Mouse (Mus musculus): Measurements from ENCODE around the gene Muc20. TPM values are rescaled to one million over a fixed set of nuclear protein-coding genes. Genes with fewer than 3 reads are reported as not detected.

Gene Muc20
- polyA plus RNA-seq, 1 experiment from 2014 or later, result not detected

GRCm38 (mm10) chr16:32795177-32795576 is 2.1 kb downstream of the Muc20 start:
- WGBS, result 82% methylated on average over 1 of the region's 1 CpGs
- Histone ChIP-seq H3K4me3 (no peak overlapping the region), H3K9ac (no peak overlapping the region), H3K4me1 (peaks cover 15% of the 10 kb centered on the region), H3K36me3 (no peaks in the 10 kb centered on the region), H3K4me2 (no peak overlapping the region), H3K27ac (no peak overlapping the region), H3K27me3 (no peaks in the 10 kb centered on the region), H3K9me3 (no peaks in the 10 kb centered on the region)
- ATAC-seq (ENCODE audit: insufficient number of reproducible peaks, insufficient read depth, low FRiP score, low TSS enrichment, low read depth), result no peak

- Histone ChIP-seq H3K4me3 (no peak overlapping the region), H3K4me1 (no peaks in the 10 kb centered on the region), H3K27me3 (no peaks in the 10 kb centered on the region), H3K9ac (no peak overlapping the region), H3K4me2 (no peak overlapping the region), H3K9me3 (no peaks in the 10 kb centered on the region), H3K27ac (no peak overlapping the region), H3K36me3 (no peaks in the 10 kb centered on the region)
- WGBS, result 92% methylated on average over 5 of the region's 5 CpGs
- ATAC-seq (ENCODE audit: insufficient number of reproducible peaks, insufficient read depth, low FRiP score, low TSS enrichment, low read depth), result no peak
Observed at GRCm38 (mm10) chr16:32790056-32790455, 7.2 kb downstream of the Muc20 start.

DNA sequence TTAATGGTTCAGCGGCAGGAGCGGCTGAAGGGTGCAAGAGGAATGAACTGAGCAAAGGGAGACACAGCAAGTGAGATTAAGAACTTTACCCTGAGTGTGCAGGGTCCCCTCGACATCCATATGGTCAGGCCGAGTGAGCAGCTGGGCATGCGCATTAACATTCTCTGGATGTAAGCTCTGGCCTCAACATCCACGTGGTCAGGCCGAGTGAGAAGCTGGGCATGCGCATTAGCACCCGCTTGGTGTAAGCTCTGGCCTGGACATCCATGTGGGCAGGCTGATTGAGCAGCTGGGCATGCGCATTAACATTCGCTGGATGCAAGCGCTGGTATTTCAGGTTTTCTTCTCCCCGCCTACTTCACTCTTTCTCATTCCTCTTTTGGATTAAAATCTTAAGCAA is 12.4 kb downstream of the Muc20 start:
- 84% methylated on average over 13 of the region's 13 CpGs for WGBS
- no peak overlapping the region for H3K4me3 ChIP-seq
- H3K4me1 ChIP-seq, result no peaks in the 10 kb centered on the region
- ATAC-seq (ENCODE audit: insufficient number of reproducible peaks, insufficient read depth, low FRiP score, low TSS enrichment, low read depth), result no peak
- no peak overlapping the region for H3K9ac ChIP-seq
- no peak overlapping the region for H3K27ac ChIP-seq
- no peak overlapping the region for H3K4me2 ChIP-seq
- no peaks in the 10 kb centered on the region for H3K9me3 ChIP-seq
- H3K27me3 ChIP-seq, result no peaks in the 10 kb centered on the region
- no peaks in the 10 kb centered on the region for H3K36me3 ChIP-seq

GRCm38 (mm10) chr16:32783324-32784062 is 13.7 kb downstream of the Muc20 start:
- H3K27ac ChIP-seq, result no peak overlapping the region
- H3K4me2 ChIP-seq, result no peak overlapping the region
- ATAC-seq (ENCODE audit: insufficient number of reproducible peaks, insufficient read depth, low FRiP score, low TSS enrichment, low read depth), result no peak
- no peaks in the 10 kb centered on the region for H3K27me3 ChIP-seq
- WGBS, result 51% methylated on average over 5 of the region's 5 CpGs
- H3K9ac ChIP-seq, result no peak overlapping the region
- H3K4me3 ChIP-seq, result no peak overlapping the region
- no peaks in the 10 kb centered on the region for H3K4me1 ChIP-seq
- no peaks in the 10 kb centered on the region for H3K9me3 ChIP-seq
- no peaks in the 10 kb centered on the region for H3K36me3 ChIP-seq

DNA sequence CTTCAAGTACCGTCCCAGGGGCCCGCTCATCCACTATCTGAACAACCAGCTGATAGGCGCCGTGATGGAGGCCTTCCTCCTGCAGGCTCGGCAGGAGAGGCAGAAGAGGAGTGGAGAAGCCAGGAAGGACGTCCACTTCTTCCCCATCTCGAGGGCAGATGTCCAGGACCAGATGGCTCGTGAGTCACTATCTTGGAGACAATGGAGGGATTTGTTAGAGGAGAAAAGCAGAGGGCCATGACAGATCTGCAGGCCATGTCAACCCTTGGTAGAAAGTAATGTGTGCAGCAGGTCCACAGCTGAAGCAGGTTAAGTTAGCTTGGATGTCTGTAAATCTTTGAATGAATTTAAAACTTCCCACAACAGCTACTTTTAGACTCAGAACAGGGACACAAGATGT is 18.3 kb downstream of the Muc20 start:
- Histone ChIP-seq H3K4me3 (no peak overlapping the region), H3K9me3 (no peaks in the 10 kb centered on the region), H3K4me1 (no peaks in the 10 kb centered on the region), H3K36me3 (no peaks in the 10 kb centered on the region), H3K9ac (no peak overlapping the region), H3K27ac (no peak overlapping the region), H3K4me2 (no peak overlapping the region), H3K27me3 (no peaks in the 10 kb centered on the region)
- no peak for ATAC-seq (ENCODE audit: insufficient number of reproducible peaks, insufficient read depth, low FRiP score, low TSS enrichment, low read depth)
- WGBS, result 64% methylated on average over 8 of the region's 8 CpGs

GRCm38 (mm10) chr16:32776676-32777075 is 20.6 kb downstream of the Muc20 start:
- H3K4me2 ChIP-seq, result no peak overlapping the region
- no peak for ATAC-seq (ENCODE audit: insufficient number of reproducible peaks, insufficient read depth, low FRiP score, low TSS enrichment, low read depth)
- H3K9ac ChIP-seq, result no peak overlapping the region
- no peaks in the 10 kb centered on the region for H3K27me3 ChIP-seq
- no peak overlapping the region for H3K4me3 ChIP-seq
- no peaks in the 10 kb centered on the region for H3K9me3 ChIP-seq
- no peaks in the 10 kb centered on the region for H3K4me1 ChIP-seq
- no peaks in the 10 kb centered on the region for H3K36me3 ChIP-seq
- no peak overlapping the region for H3K27ac ChIP-seq
- 83% methylated on average over 10 of the region's 10 CpGs for WGBS

DNA sequence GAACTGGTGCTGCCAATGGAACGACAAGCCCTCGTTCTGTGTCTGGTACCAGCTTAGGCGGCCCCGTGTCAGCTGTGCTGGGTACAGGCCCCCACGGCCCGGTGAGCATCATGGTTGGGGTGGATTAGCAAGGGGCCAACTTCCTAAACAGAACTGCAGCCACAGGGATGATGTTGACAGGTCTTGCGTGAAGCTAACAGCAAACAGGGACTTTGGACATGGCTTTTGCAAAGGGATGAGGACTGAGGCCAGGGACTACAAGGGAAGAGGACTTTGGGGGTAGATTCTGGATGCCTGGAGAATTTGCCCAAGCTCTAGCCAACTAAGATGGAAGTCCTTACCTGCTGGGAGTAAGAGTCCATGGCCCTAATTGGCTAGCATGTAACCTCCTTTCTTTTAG is 30.3 kb downstream of the Muc20 start:
- no peak overlapping the region for H3K27ac ChIP-seq
- no peak overlapping the region for H3K9ac ChIP-seq
- no peaks in the 10 kb centered on the region for H3K4me1 ChIP-seq
- 89% methylated on average over 7 of the region's 7 CpGs for WGBS
- no peaks in the 10 kb centered on the region for H3K27me3 ChIP-seq
- no peak overlapping the region for H3K4me2 ChIP-seq
- H3K36me3 ChIP-seq, result no peaks in the 10 kb centered on the region
- no peak overlapping the region for H3K4me3 ChIP-seq
- H3K9me3 ChIP-seq, result 0 out of 2 replicates have a peak, but pooled peaks cover 4% of the 10 kb centered on the region
- no peak for ATAC-seq (ENCODE audit: insufficient number of reproducible peaks, insufficient read depth, low FRiP score, low TSS enrichment, low read depth)

DNA sequence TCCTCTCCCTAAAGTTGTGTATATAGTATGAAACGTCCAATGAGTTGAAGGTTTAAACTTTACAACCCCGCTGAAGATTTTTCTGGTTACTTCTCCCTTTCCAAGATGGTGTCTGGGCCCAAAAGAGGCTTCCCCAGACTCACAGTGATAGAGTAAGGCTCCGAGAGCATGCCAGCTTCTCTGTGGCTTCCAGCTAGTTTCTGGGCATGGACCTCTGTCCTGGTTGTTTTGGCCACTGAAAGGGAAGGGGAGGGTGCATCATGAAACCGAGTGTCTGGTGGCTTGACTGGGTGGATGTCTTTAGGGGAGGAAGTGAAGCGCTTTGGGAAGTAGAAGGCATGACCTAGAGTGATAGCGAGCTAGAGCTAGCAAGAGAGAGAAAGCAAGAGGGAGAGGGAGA is 32.3 kb downstream of the Muc20 start:
- H3K4me2 ChIP-seq, result no peak overlapping the region
- 0 out of 2 replicates have a peak, but pooled peaks cover 4% of the 10 kb centered on the region for H3K9me3 ChIP-seq
- WGBS, result 70% methylated on average over 6 of the region's 6 CpGs
- H3K36me3 ChIP-seq, result no peaks in the 10 kb centered on the region
- ATAC-seq (ENCODE audit: insufficient number of reproducible peaks, insufficient read depth, low FRiP score, low TSS enrichment, low read depth), result no peak
- H3K4me1 ChIP-seq, result no peaks in the 10 kb centered on the region
- no peak overlapping the region for H3K27ac ChIP-seq
- no peaks in the 10 kb centered on the region for H3K27me3 ChIP-seq
- no peak overlapping the region for H3K4me3 ChIP-seq
- H3K9ac ChIP-seq, result no peak overlapping the region

DNA sequence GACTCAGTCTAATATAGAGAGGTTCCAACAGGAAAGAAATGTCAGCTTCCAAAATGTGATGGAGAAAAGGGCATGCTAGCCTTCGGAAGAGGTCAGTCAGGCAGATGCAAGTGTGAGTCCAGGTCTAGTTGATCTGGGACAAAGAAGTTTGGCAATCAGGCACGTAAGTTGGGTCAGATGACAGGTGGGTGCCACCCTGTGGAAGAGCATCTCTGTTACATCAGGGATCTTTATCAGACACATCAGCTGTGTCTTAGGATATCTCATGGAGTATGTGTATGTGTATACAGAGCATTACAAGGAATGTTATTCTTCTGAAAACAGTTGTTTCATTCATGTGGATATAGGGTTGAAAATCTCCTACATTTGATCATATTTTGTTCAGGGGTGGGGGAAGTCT is 32.7 kb downstream of the Muc20 start:
- Histone ChIP-seq H3K4me2 (no peak overlapping the region), H3K9ac (no peak overlapping the region), H3K9me3 (0 out of 2 replicates have a peak, but pooled peaks cover 4% of the 10 kb centered on the region), H3K36me3 (no peaks in the 10 kb centered on the region), H3K27me3 (no peaks in the 10 kb centered on the region), H3K4me1 (no peaks in the 10 kb centered on the region), H3K27ac (no peak overlapping the region), H3K4me3 (no peak overlapping the region)
- WGBS, result 84% methylated on average over 2 of the region's 2 CpGs
- ATAC-seq (ENCODE audit: insufficient number of reproducible peaks, insufficient read depth, low FRiP score, low TSS enrichment, low read depth), result no peak

GRCm38 (mm10) chr16:32750242-32751127 is 46.8 kb downstream of the Muc20 start:
- Histone ChIP-seq H3K27ac (no peak overlapping the region), H3K36me3 (no peaks in the 10 kb centered on the region), H3K9me3 (no peaks in the 10 kb centered on the region), H3K4me3 (no peak overlapping the region), H3K27me3 (no peaks in the 10 kb centered on the region), H3K4me2 (no peak overlapping the region), H3K4me1 (no peaks in the 10 kb centered on the region), H3K9ac (no peak overlapping the region)
- 86% methylated on average over 5 of the region's 5 CpGs for WGBS
- ATAC-seq (ENCODE audit: insufficient number of reproducible peaks, insufficient read depth, low FRiP score, low TSS enrichment, low read depth), result no peak

- no peak overlapping the region for H3K9ac ChIP-seq
- ATAC-seq (ENCODE audit: insufficient number of reproducible peaks, insufficient read depth, low FRiP score, low TSS enrichment, low read depth), result no peak
- H3K36me3 ChIP-seq, result no peaks in the 10 kb centered on the region
- H3K27me3 ChIP-seq, result no peaks in the 10 kb centered on the region
- no peaks in the 10 kb centered on the region for H3K4me1 ChIP-seq
- H3K9me3 ChIP-seq, result no peaks in the 10 kb centered on the region
- H3K27ac ChIP-seq, result no peak overlapping the region
- no peak overlapping the region for H3K4me2 ChIP-seq
- H3K4me3 ChIP-seq, result no peak overlapping the region
- WGBS, result 83% methylated on average over 6 of the region's 6 CpGs
Observed at GRCm38 (mm10) chr16:32745852-32746251, 51.4 kb downstream of the Muc20 start.

- Histone ChIP-seq H3K4me3 (no peak overlapping the region), H3K27me3 (no peaks in the 10 kb centered on the region), H3K4me2 (no peak overlapping the region), H3K27ac (no peak overlapping the region), H3K9ac (no peak overlapping the region), H3K36me3 (no peaks in the 10 kb centered on the region), H3K4me1 (no peaks in the 10 kb centered on the region), H3K9me3 (no peaks in the 10 kb centered on the region)
- ATAC-seq (ENCODE audit: insufficient number of reproducible peaks, insufficient read depth, low FRiP score, low TSS enrichment, low read depth), result no peak
- 77% methylated on average over 2 of the region's 2 CpGs for WGBS
Observed at GRCm38 (mm10) chr16:32742712-32743111, 54.5 kb downstream of the Muc20 start.

Measured in embryonic facial prominence, embryonic 13.5 days (tissue).